Mouse (Mus musculus) macrophage (primary cell): ENCODE data around the gene Sidt1. TPM values are rescaled to one million over a fixed set of nuclear protein-coding genes. Genes with fewer than 3 reads are reported as not detected.

Source experiments
- H3K27ac ChIP-seq: fragments of 350-480 bp; formaldehyde crosslinking; 2 replicates; pipeline ENCODE4 v1.9.0; 2021
- H3K36me3 ChIP-seq: fragments of 350-480 bp; formaldehyde crosslinking; 2 replicates; pipeline ENCODE4 v1.9.0; 2021; ENCODE audit errors: inconsistent target
- H3K4me3 ChIP-seq: fragments of 350-480 bp; formaldehyde crosslinking; 2 replicates; pipeline ENCODE4 v1.9.0; 2021; ENCODE audit errors: inconsistent target
- H3K79me2 ChIP-seq: fragments of 350-480 bp; formaldehyde crosslinking; 2 replicates; pipeline ENCODE4 v1.9.0; 2021; ENCODE audit errors: inconsistent target
- WGBS: methylation state at CpG from one replicate; pipeline ENCODE4 v1.1.7; 2026; ENCODE audit warnings: inconsistent platforms; ENCODE audit not compliant: missing documents; 5-methylcytosine and 5-hydroxymethylcytosine counted together
- polyA plus RNA-seq: library from polyadenylated mRNA; stranded (reverse); fragments of 250-400 nt; gene quantifications from 3 replicates; pipeline ENCODE4 v1.2.4, GENCODE M21; 2018; ENCODE audit warnings: inconsistent platforms

The Sidt1 gene
- polyA plus RNA-seq, 1 experiment from 2014 or later: not detected

DNA sequence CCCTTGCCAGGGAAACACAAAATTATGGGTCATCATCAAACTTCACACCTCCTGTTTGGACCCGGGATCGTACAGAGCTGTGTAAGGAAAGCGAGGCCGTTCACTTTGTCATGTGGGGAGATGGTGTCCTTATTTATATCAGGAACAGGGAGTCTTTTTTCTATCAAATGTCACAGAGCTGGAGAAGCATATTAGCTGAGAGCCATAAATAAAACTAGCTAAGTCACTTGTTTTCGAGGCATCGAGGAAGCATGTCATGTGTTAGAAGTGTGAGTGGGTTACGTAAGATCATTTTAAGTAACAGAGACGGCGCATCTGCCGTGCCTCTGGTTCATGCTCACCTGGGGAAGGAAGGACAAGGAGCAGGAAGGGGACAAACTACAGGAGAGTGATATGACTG lies 83.0 kb downstream of the Sidt1 start:
- no peak overlapping the region for H3K27ac ChIP-seq
- WGBS: 54% methylated on average over 10 of the region's 10 CpGs
- no peak overlapping the region for H3K4me3 ChIP-seq
- no peaks in the 10 kb centered on the region for H3K36me3 ChIP-seq
- no peaks in the 10 kb centered on the region for H3K79me2 ChIP-seq

DNA sequence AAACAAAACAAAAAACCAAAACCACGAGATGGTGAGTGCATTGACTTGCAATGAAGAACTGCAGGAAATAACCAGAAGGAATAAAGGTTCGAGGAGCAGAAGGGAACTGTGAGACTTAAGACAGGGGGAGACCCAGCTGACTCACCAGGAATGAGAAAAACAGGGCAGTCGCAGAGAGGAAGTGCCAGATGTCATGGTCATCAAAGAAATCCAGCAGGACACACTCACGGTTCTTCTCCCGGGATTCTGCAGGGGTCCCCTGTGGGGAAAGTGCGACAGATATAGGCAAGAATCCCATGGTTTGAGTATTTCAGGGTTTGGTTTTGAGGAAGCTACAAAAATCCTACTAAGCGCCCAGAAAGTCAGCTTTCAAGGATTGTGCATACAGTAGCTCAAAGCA lies 89.7 kb downstream of the Sidt1 start:
- H3K27ac ChIP-seq: peak overlapping the region; percentile 54
- H3K79me2 ChIP-seq: no peaks in the 10 kb centered on the region
- WGBS: 44% methylated on average over 7 of the region's 7 CpGs
- no peak overlapping the region for H3K4me3 ChIP-seq
- H3K36me3 ChIP-seq: no peaks in the 10 kb centered on the region

DNA sequence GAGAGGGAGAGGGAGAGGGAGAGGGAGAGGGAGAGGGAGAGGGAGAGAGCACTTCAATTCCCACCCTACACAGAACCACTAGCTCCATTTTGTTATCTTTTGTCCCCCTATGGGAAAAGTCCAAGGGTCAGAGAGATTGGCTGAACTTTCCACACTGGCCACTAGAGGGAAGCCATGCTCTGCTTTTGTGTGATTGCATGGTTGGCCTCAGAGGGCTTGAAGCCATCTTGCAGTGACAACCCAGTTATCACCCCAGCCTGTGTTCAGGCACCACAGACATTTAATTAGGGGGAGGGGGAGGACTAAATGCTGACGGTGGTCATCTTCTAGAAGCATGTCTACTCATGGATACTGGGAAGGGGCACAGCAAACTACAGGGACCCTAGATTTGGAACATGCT lies 90.4 kb downstream of the Sidt1 start:
- 8% methylated on average over 1 of the region's 1 CpGs for WGBS
- H3K27ac ChIP-seq: peak overlapping the region; percentile 54

DNA sequence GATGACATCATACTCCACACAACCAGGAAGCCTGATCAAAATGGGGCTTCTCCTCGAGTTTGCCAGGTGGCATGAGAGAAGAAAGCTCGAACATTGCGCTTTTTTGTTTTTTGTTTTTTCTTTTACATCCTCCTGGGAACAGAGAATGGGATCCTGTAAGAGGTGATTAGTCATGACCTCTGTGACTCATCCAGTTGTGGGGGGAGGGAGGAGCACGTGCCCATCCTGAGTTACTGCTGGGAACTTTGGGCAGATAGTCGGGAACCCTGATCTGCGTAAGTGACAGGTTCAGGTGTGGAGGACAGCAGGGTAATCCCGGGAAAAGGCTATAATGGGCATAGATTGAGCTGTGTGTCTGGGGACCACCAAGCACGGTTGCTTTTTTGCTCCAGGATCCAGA lies 92.6 kb downstream of the Sidt1 start:
- WGBS: 67% methylated on average over 8 of the region's 8 CpGs
- Histone ChIP-seq H3K4me3 (no peak overlapping the region), H3K36me3 (no peaks in the 10 kb centered on the region), H3K27ac (no peak overlapping the region), H3K79me2 (no peaks in the 10 kb centered on the region)

More for the DNA sequence above, 90.4 kb downstream of the Sidt1 start:
- Histone ChIP-seq H3K4me3 (no peak overlapping the region), H3K36me3 (no peaks in the 10 kb centered on the region), H3K79me2 (no peaks in the 10 kb centered on the region)

DNA sequence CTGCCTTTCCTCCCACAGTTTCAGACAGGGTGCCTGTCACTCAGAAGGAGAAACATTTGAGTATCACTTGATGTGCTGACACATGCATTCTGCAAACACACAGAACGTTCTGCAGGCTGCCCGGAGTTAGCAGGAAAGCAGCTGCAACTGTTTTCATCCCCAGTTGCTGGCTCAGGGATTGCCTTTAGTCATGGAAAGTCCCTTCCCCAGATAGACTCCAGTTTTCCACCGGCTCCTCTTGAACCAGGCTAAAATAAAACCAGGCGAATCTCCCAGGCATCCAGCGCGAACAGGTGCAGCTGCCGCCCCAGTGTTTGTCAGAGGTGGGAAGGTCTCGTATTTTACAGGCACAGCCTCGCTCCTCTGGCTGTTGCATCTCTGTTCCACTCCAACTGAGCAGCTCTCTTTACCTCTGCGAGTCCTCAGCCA lies 94.1 kb downstream of the Sidt1 start:
- H3K36me3 ChIP-seq: no peaks in the 10 kb centered on the region
- no peaks in the 10 kb centered on the region for H3K79me2 ChIP-seq
- no peak overlapping the region for H3K4me3 ChIP-seq
- no peak overlapping the region for H3K27ac ChIP-seq
- 85% methylated on average over 10 of the region's 10 CpGs for WGBS

DNA sequence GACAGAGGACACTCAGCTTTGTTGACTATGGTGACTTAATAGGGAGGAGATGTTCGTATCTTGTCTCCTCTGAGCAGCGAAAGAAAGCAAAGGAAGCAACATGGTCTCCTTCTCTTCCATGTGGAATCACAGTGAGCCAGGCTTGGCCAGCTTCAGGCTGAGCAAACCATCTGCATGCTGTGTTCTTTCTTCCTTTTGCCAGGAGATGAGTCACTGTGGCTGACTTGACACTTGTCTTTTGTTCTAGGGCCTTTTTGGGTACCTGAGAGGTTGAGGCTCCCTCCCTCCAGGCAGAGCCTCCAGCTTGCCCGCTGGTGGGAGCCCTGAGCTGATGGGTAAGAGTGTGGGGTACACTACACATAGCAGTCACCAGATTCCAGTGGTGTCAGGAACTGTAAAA lies 95.2 kb downstream of the Sidt1 start:
- WGBS: 96% methylated on average over 3 of the region's 3 CpGs
- Histone ChIP-seq H3K4me3 (no peak overlapping the region), H3K79me2 (no peaks in the 10 kb centered on the region), H3K27ac (no peak overlapping the region), H3K36me3 (no peaks in the 10 kb centered on the region)

DNA sequence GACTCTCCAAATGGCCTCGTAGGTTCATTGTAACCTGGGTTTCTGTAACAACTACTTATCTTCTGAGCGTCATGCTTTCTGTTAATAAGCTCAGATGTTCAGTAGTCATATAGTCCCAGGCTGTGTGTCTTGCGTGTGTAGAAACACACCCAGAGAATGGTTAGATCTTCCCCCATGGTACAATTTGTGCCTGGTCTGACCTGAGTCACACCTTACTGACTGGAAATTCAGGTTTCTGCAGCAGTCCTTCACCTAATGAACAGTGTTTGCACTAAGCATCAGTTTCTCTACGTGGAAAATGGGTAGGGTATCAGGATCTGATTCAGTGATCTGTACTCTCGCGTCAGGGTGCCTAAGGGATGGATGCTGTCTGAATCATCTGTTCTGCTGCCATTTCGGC lies 100.0 kb downstream of the Sidt1 start:
- H3K27ac ChIP-seq: no peak overlapping the region
- H3K4me3 ChIP-seq: no peak overlapping the region
- 91% methylated on average over 7 of the region's 7 CpGs for WGBS
- no peaks in the 10 kb centered on the region for H3K79me2 ChIP-seq
- H3K36me3 ChIP-seq: no peaks in the 10 kb centered on the region

DNA sequence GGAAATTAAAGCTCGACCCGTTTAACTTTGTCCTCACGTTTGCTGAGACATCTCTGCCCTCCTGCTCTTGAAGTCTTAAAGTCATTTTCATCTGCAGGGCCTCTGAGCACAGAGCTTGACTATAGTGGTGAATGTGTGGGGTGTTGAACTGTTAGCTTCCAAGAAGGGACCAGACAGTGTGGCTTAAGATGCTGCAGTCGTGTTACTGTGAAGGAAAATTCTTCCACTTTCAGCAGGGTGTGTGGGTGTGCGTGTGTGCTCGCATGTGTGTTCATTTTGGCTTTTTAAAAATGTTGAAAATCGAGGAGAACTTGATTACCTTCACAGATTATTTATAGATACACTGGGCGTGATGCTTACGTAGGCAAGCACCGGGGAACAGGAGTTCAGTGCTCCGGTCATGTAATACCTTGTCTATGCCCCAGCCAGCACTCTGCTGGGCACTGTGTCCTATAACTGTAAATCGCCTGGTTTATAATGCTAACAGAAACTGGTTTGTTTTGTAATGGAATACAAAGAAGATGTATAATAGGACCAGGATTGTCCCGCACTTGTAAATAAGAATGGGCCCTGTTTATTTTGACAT lies 106.2 kb downstream of the Sidt1 start:
- Histone ChIP-seq H3K27ac (no peak overlapping the region), H3K36me3 (no peaks in the 10 kb centered on the region), H3K4me3 (no peak overlapping the region), H3K79me2 (no peaks in the 10 kb centered on the region)
- WGBS: 97% methylated on average over 13 of the region's 13 CpGs

DNA sequence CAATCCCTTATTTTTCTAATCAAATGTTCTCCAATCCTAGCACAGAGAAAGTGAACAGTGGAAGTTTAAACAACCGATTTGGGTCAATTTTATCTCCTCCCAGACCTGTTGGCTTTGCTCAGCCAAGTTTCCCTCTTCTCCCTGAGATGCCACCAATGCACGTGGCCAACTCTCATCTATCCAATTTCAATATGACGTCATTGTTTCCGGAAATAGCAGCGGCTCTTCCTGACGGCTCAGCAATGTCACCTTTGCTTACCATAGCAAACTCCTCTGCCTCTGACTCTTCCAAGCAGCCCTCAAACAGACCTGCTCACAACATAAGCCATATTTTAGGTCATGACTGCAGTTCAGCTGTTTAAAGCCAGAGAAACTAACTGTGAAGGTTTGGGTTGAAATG lies 111.5 kb downstream of the Sidt1 start:
- 89% methylated on average over 6 of the region's 6 CpGs for WGBS
- H3K27ac ChIP-seq: no peak overlapping the region
- no peaks in the 10 kb centered on the region for H3K79me2 ChIP-seq
- H3K36me3 ChIP-seq: peaks cover 6% of the 10 kb centered on the region; the same call in 1 of the 2 replicates
- H3K4me3 ChIP-seq: no peak overlapping the region

DNA sequence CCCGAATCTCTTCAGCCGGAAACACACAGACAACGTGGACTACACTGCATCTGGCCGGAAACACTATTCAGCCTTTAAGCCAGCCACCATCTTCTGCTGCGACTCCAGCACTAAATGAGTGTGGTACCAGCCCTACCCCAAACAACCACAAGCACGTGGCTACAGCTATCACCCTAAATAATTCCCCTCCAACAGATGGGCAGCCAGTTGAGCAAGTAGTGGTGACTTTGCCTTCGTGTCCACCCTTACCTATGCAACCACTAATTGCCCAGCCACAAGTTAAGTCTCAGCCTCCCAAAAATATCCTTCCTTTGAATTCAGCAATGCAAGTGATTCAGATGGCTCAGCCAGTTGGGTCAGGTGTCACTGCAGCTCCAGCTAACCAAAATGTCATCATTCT lies 116.6 kb downstream of the Sidt1 start:
- H3K36me3 ChIP-seq: peaks cover 25% of the 10 kb centered on the region
- 92% methylated on average over 7 of the region's 7 CpGs for WGBS

DNA sequence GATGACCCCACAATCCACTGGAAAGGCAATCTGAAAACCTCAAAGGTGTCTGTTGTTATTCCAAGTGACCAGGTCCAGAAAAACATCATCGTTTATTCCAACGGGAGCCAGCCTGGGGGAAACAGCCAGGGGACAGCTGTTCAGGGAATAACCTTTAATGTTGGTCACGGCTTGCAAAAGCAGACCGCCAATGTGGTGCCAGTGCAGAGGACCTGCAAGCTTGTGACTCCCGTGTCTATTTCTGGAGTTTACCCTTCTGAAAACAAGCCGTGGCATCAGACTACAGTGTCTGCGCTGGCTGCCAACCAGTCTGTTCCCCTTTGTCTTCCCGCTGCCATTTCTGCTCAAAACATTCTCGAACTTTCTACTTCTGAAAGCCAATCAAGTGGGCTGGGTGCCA lies 117.5 kb downstream of the Sidt1 start:
- H3K36me3 ChIP-seq: peaks cover 25% of the 10 kb centered on the region
- no peaks in the 10 kb centered on the region for H3K79me2 ChIP-seq
- WGBS: 95% methylated on average over 9 of the region's 9 CpGs
- no peak overlapping the region for H3K27ac ChIP-seq
- no peak overlapping the region for H3K4me3 ChIP-seq

More for the DNA sequence above, 116.6 kb downstream of the Sidt1 start:
- no peak overlapping the region for H3K27ac ChIP-seq
- no peaks in the 10 kb centered on the region for H3K79me2 ChIP-seq
- no peak overlapping the region for H3K4me3 ChIP-seq

DNA sequence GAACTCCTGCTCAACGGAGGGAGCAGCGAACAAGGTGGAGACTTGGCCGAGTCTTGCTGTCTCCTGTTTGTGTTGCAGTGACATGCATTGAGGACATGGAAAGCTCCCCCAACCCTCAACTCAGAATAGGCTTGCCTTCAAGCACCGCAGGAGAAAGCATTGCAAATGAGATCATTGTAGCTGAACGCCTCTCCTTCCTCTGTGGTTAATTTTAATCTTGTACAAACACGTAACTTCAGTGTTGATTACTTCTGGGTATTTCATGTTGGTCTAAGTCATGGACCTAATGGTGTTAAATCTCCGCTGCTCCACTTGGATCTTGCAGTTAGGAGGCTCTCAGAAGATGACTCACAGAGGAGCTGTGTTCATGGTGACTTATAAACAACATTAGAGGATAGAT lies 120.3 kb downstream of the Sidt1 start:
- H3K27ac ChIP-seq: no peak overlapping the region
- H3K4me3 ChIP-seq: no peak overlapping the region
- peaks cover 41% of the 10 kb centered on the region for H3K36me3 ChIP-seq
- 93% methylated on average over 7 of the region's 7 CpGs for WGBS
- no peaks in the 10 kb centered on the region for H3K79me2 ChIP-seq

DNA sequence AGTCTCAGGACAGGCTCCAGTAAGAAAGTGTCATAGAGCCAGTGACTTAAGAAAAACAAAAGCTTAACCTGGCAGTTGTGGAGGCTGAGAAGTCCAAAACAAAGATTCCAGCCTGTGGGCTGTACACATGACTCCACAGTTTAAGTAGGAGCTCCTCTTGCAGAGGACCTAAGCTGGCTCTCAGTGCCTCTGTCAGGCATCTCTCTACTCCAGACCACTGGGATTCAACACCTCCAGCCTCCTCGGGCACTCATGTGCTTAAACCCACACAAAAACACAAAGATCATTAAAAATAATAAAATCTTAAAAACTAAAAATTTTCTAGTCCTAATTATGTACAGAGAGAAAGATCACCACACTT lies 122.0 kb downstream of the Sidt1 start:
- H3K36me3 ChIP-seq: peaks cover 36% of the 10 kb centered on the region
- 100% methylated on average over 1 of the region's 1 CpGs for WGBS
- no peaks in the 10 kb centered on the region for H3K79me2 ChIP-seq
- no peak overlapping the region for H3K4me3 ChIP-seq
- H3K27ac ChIP-seq: no peak overlapping the region

DNA sequence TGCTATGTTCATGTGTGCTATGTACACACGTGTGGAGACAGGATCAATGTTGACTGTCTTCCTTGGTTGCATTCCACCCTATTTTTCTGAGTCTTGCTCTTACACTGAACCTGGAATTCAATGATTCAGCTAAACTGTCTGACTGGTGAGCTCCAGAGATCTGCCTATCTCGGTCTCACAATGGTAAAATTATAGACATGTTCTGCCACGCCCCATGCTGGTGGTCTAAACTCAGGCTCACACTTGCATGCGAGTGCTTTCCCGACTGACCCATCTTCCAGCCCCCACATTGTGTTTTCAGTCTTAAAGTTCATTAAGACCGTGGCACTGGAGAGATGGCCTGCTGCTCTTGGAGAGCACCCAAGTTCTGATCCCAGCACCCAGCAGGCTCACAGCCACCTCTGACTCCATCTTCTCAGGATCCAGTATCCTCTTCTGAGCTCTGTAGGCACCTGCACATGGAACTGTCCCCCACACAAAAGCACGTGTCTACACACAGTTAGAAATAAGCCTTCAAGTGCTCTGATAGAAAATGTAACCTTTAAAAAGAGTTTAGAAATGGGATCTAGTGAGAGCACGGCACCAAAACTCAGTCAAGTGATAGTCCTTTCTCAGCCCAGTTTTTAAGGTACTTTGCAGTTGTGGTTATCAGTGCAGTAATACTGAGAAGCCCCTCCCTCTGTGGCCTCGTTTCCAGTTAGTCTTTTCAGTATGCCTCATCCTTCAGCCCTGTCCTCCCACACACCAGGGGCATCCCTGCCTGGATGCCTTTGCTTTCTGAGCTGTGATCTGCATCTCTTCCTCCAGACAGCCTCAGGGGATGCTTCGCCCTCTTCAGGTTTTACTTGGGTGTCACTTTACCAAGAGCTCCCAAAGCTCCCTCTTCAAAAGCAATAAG lies 122.6 kb downstream of the Sidt1 start:
- Histone ChIP-seq H3K79me2 (no peaks in the 10 kb centered on the region), H3K36me3 (peaks cover 30% of the 10 kb centered on the region), H3K27ac (no peak overlapping the region), H3K4me3 (no peak overlapping the region)
- 93% methylated on average over 10 of the region's 10 CpGs for WGBS

DNA sequence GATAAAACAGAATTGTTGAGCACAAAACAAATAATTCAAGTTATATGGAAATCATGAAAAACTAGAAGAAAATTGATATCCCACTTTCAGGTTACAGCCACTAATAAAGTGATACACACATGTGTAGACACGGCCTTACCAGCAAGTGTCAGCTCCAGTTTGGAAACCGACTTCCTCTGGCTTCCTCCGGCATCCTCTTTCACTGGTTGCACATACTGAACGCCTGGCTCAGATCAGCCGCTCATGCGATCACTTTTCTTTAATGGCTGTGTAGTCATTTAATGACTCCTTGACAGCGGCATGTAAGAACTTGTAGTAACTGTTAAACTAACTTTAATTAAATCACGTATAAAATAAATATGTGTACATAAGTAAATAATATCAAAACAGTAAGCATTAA lies 127.0 kb downstream of the Sidt1 start:
- Histone ChIP-seq H3K36me3 (peaks cover 39% of the 10 kb centered on the region), H3K27ac (no peak overlapping the region), H3K79me2 (no peaks in the 10 kb centered on the region), H3K4me3 (no peak overlapping the region)
- WGBS: 94% methylated on average over 8 of the region's 8 CpGs
